Mouse (Mus musculus) heart, postnatal 0 days (tissue): ENCODE results near the gene Aim2.

Experiments used
- CTCF ChIP-seq: IDR thresholded peaks from 2 replicates; pipeline ENCODE4 v1.5.1; 2016; ENCODE audit warnings: antibody characterized with exemption, control low read depth, low read depth
- EP300 ChIP-seq: IDR thresholded peaks from 2 replicates; pipeline ENCODE4 v1.6.1; 2016; ENCODE audit warnings: antibody characterized with exemption, low read depth

DNA sequence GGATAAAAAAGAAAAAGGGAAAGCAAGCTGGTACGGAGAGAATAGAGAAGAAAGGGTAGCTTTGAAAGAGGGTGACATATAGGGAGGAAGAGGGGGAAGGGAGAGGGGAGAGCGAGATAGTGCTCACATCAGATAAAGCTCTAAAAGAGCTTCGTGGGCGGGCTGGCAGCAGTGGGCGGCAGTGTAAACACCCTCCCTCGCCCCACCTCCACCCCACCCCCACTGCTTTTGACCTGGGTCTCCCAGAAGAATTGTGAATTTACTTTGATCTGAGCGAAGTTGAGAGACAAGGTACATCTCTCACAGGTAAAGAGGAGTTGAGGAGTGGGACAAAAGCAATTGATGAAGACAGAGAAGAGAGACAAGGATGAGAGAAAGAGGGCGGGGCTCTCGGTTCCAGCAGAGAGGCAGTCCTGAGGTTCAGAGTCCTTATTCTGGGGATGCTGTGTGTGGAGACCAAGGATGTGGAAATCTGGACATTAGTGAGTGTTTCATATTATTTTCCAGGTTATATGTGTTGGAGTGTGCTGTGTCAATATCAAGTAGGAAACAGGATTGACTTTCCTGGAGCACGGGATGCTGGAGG, at the start of gene Aim2:
- TF ChIP-seq CTCF = no peak
- no peak for TF ChIP-seq EP300
